Mouse (Mus musculus) frontal cortex, adult (tissue): ENCODE measurements at regions not wholly inside any gene's neighbourhood (a gene's known extent, or its start where the extent isn't known, plus 50 kb on each side); places are given as distances from the start of the nearest gene placed in this dataset.
"Not testable (repeated sequence)": the region's sequence is repeated elsewhere in the genome, so short reads cannot be mapped to it uniquely, and the experiment has no call there.

Experiments
- ATAC-seq: cut with Nextera tagmentation; 2 replicates; pipeline ENCODE4 v1.9.2; 2017; ENCODE audit warnings: mild to moderate bottlenecking, moderate library complexity, mixed read lengths; ENCODE audit not compliant: low TSS enrichment

DNA sequence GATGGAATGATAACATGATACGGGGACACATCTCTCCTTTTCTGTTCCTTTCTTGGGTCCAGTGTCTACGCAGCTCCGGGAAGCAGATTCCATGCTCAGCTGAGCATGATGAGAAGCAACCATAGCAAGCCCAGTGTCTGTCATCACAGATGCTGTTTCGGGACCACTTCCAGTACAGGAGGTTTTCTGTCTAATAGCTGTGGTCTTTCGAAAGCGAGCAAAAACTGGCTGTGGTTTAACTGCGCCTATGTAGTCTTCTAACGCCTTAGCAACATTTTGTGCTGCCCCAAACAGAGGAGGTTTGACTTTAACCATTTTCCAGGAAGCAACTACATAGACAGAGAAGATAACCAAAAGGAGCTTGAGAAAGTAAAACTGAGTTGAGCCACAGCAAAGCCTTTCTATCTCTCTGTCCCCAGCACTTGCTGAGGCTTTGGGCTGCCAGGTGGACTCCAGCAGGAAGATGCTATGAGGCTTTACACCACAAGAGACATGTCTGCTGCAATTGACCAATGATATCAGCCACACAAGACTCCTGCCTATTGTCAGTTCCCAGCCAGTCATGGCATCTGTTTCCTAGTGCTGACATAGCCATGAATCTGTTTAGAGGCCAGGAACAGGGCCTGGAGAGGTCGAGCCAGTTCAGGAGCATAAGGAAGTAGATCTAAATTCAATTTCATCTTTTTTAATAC, 95.1 kb downstream of the Stard3nl start:
- not testable (repeated sequence) for ATAC-seq

DNA sequence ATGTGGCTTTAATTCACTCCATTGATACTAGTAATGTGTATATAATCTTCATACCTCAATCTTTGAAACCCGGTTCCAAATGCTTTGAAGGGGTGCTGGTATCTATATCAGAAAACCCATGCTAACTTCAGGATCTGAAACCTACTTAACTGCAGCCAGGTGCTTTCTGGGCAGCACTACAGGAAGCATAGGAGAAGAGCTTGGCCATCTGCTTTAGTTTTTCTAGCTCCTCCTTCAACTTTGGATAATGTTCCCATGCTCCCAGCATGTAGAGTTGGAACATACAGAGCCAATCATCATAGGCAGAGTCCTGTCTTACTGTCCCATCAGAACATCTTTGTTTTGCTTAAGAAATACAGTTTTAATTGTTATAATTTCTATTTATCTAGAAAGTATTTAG, 99.3 kb downstream of the Stard3nl start:
- no peak for ATAC-seq

DNA sequence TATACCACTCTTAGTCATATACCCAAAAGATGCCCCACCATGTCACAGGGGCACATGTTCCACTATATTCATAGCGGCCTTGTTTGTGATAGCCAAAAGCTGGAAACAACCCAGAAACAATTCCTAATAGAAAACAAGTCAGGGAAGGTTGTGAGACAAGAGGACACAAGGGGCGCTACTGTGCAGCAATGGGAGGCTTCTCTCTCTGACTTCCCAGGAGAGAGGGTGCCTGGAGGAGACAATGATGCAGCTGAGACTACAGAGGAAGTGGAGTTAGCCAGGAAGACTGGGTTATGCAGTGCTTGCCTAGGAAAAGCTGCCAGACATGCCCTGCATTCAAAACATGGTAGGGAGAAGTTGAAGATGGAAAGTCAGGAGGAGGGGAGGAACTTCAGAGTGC, 102.6 kb downstream of the Stard3nl start:
- no peak for ATAC-seq

DNA sequence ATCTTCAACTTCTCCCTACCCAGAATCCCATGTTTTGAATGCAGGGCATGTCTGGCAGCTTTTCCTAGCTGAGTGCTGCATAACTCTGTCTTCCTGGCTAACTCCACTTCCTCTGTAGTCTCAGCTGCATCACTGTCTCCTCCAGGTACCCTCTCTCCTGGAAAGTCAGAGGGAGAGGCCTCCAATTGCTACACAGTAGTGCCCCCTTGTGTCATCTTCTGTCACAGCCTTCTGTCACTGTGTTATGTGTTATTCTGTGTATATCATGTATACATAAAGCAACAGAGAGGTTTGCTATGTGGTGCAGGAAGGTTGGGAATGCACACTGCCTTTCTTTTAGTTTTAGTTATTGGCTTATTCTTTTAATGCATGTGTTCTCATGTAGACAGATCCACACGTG, 112.4 kb downstream of the Stard3nl start:
- no peak for ATAC-seq

DNA sequence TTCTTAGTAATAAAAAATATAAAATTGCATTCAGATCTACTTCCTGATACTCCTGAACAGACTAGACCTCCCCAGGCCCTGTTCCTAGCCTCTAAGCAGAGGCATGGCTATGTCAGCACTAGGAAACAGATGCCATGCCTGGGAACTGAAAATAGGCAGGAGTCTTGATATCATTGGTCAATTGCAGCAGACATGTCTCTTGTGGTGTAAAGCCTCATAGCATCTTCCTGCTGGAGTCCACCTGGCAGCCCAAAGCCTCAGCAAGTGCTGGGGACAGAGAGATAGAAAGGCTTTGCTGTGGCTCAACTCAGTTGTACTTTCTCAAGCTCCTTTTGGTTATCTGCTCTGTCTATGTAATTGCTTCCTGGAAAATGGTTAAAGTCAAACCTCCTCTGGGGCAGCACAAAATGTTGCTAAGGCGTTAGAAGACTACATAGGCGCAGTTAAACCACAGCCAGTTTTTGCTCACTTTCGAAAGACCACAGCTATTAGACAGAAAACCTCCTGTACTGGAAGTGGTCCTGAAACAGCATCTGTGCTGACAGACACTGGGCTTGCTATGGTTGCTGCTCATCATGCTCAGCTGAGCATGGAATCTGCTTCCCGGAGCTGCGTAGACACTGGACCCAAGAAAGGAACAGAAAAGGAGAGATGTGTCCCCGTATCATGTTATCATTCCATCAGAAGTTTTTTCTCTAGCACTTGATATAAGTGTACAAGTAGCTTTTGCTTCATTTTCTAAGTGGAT, 122.9 kb downstream of the Stard3nl start:
- not testable (repeated sequence) for ATAC-seq

DNA sequence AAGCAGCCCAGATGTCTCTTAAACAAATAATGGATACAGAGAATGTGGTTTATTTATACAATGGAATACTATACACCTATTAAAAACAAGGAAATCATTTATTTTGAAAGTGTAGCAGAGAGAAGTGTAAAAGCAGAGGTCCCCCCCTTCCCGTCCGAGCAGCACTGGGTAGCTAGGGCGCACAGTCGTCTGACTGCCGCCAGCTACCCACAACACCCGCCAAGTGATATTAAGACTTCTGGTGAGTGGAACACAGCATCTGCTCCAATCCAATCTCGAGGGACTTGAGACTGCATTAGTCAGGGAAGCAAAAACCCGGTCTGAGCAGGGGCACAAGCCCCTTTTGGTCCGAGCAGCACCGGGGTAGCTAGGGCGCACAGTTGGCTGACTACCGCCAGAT, 130.6 kb downstream of the Stard3nl start:
- ATAC-seq = not testable (repeated sequence)

DNA sequence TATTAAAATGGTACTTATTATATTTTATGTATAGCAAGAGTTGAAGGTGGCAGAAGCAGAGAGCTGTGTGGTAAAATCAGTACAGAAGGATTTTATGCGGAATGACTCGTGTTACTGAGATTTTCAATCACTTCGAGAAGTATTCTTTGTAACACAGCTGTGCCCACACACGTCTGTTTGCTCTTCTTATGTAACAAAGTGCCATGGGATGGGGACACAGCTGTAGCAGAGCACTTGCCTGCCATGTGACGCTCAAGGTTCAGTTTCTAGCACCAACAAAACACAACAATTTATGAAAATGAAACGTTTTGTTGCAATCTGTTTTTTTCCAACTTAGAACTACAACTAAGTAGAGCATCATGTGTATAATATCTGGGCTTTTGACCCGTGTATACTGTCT, 149.0 kb downstream of the Stard3nl start:
- ATAC-seq = peak; percentile 79

DNA sequence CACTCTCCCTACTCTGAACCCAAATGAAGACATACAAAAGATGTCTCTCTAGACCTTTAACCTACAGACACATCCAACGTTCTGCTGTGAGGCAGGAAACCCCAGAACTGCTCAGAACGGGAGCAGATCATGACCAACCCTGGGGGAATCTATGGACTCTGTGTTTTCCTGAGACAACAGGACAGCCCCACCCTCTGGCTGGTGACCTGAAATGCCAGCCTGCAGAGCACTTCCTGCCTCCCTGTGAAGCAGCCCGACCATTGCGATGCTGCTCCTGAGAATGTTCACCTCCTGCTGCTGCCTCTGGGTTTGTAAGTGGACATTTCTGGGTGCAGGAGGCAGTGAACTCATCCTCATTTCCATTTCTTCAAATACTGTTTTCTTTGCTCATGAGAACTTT, 153.0 kb downstream of the Stard3nl start:
- not testable (repeated sequence) for ATAC-seq

DNA sequence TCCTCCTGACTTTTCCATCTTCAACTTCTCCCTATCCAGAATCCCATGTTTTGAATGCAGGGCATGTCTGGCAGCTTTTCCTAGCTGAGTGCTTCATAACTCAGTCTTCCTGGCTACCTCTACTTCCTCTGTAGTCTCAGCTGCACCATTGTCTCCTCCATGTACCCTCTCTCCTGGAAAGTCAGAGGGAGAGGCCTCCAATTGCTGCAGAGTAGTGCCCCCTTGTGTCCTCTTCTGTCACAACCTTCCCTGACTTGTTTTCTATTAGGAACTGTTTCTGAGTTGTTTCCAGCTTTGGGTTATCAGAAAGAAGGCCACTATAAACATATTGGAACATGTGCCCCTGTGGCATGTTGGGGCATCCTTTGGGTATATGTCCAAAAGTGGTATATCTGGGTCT, 159.3 kb downstream of the Stard3nl start:
- ATAC-seq = peak; percentile 76

DNA sequence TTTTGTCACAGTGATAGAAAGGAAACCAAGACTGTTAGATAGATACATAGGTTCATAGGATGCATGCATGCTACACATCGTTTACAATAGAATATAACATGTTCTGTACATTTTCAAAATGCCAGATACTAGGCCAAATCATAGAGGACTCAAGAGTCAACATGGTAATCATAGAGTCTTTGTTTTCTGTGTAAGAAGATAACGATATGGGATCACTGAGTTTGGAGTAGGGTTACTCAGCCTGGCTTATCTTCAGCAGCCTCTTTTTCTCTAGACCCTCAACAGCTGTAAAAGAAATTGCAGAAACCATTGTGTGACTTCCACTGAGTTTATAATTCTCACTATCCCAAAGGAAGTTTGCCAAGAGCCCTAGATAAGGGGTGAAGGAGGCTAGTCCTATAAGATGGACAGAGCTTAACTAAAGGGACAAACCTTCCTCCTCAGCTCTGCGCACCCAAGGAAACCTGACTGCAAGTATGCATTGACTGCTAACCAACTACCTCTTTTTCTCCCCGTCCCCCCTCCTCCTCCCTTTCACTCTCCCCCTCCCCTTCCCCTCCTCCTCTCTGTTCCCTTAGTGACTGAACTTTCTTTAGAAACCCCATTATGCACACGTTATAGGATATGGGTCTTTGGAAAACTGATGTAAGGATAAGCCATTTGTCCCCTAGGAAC, 160.8 kb downstream of the Stard3nl start:
- no peak for ATAC-seq

DNA sequence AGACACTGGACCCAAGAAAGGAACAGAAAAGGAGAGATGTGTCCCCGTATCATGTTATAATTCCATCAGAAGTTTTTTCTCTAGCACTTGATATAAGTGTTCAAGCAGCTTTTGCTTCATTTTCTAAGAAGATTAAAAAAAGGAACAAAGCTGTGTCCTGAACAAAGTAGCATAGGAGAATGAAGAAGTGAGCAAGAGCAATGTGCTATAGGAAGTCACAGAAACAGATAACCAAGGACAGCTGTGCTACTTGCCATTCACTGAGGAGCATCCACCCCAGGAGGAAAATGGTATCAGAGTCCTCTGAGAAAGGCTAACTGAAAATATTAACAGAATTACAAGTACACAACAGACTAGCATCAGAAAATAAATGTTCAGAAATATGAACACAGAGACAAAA, 175.6 kb downstream of the Stard3nl start:
- not testable (repeated sequence) for ATAC-seq

DNA sequence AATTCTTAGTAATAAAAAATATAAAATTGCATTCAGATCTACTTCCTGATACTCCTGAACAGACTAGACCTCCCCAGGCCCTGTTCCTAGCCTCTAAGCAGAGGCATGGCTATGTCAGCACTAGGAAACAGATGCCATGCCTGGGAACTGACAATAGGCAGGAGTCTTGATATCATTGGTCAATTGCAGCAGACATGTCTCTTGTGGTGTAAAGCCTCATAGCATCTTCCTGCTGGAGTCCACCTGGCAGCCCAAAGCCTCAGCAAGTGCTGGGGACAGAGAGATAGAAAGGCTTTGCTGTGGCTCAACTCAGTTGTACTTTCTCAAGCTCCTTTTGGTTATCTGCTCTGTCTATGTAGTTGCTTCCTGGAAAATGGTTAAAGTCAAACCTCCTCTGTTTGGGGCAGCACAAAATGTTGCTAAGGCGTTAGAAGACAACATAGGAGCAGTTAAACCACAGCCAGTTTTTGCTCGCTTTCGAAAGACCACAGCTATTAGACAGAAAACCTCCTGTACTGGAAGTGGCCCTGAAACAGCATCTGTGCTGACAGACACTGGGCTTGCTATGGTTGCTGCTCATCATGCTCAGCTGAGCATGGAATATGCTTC, 176.1 kb downstream of the Stard3nl start:
- ATAC-seq = not testable (repeated sequence)

DNA sequence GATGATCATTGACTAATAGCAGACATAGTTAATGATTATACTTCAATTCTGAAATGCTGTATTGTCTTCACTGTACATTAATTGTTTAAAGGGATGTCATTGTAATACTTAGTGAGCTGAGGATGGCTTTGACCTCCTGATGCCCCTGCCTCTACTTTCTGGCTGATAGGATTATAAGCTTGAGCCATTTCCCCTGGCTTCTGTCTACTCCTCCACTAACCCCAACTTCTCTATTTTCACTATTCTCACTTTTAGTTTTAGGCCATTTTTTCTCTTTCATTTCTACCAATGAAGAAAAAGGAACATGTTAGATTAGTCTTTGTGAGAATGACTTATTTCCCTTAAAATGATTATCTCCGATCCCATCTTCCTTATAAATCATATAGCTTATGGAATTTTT, 190.9 kb downstream of the Stard3nl start:
- ATAC-seq = no peak

DNA sequence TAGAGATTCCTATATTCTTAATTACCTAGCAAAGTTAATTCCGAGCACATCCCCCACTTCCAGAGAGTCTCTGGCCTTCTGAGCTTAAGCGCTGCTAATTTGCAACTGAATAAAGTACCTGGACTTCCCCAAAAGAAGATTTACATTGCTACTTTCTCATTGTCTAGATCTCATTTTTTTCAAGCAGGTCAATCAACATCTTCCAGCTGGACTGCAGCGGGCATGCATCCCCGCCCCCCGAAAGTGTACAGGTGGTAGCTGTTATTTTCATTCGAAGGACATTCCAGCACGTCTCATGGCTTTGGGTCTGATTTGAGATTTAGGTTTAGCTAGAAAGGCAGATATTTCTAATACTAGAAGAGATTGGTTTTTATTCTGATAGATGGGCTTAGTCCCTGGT, 193.3 kb downstream of the Stard3nl start:
- not testable (repeated sequence) for ATAC-seq
